9 mouse cellular contexts compared by ENCODE assay signal in the genomic region with DNA sequence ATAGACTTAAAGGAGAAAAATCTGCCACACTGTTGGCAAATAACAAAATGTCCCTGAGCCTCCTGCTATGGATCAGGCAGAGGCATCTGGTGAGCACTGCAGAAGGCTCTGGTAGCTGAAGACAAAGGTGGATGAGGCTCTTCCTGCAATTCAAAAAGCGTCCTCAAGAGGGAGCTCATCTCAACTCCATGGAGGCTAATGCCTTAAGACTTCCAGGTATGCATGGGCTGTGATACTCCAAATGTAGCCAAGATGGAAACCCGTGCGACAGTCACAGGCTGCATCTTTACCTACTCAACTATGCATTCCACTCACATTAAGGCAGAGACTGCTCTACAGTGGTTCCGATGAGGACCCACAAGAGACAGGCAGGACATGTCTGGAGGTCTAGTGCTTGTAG.
DNase-seq lines count a peak whose midpoint lies in the region; ATAC-seq lines count a peak whose summit lies in the region.
"Had no signal": no experiment of that assay in that cellular context is flagged by ENCODE, and none has a peak within 500 bp of the region (broad histone marks: within the 10 kb centered on the region; RNA-seq: fewer than 3 reads in every experiment).

No protein-coding gene starts in this region.

- no peak overlapping the region for H3K27ac ChIP-seq in hindbrain, embryonic 10.5 days
- no peak overlapping the region for H3K27ac ChIP-seq in hindbrain, embryonic 12.5 days
- H3K27ac ChIP-seq: macrophage had no signal

- WGBS in hindbrain, embryonic 10.5 days, result 48% methylated on average over 4 of the region's 4 CpGs
- 52% methylated on average over 4 of the region's 4 CpGs for WGBS in hindbrain, embryonic 12.5 days

- H3K4me2 ChIP-seq in hindbrain, embryonic 12.5 days (replicated peaks), result no peak overlapping the region

- H3K36me3 ChIP-seq in hindbrain, embryonic 10.5 days, result peaks cover 51% of the 10 kb centered on the region
- peaks cover 12% of the 10 kb centered on the region; the same call in 1 of the 2 replicates for H3K36me3 ChIP-seq in hindbrain, embryonic 12.5 days

- H3K4me1 ChIP-seq in hindbrain, embryonic 10.5 days (replicated peaks), result no peaks in the 10 kb centered on the region
- no peaks in the 10 kb centered on the region for H3K4me1 ChIP-seq in hindbrain, embryonic 12.5 days

- intact Hi-C loops in gastrocnemius, postnatal 14 days (cut with DNase I; ENCODE audit: low total_unique reads), result no loop called here

- no peaks in the 10 kb centered on the region for H3K27me3 ChIP-seq in hindbrain, embryonic 10.5 days (ENCODE audit: insufficient read depth, poor library complexity, severe bottlenecking)
- H3K27me3 ChIP-seq in hindbrain, embryonic 12.5 days, result no peaks in the 10 kb centered on the region

- no peak overlapping the region for H3K4me3 ChIP-seq in hindbrain, embryonic 10.5 days
- no peak overlapping the region for H3K4me3 ChIP-seq in hindbrain, embryonic 12.5 days

- H3K9me3 ChIP-seq in hindbrain, embryonic 10.5 days, result peaks cover 6% of the 10 kb centered on the region; the same call in 1 of the 2 replicates
- H3K9me3 ChIP-seq in hindbrain, embryonic 12.5 days (replicated peaks), result no peaks in the 10 kb centered on the region

- no peak for ATAC-seq in hindbrain, embryonic 12.5 days (ENCODE audit: low FRiP score)
- peak; percentile 49 for ATAC-seq in activated CD4-positive, CD25-positive, alpha-beta regulatory T cell, adult 4 months

- DNase-seq in hindbrain, embryonic 10.5 days (ENCODE audit: low spot score), result peak; percentile 64
- peak; percentile 82 to 92 for DNase-seq in cerebellum, postnatal 36 days
- DNase-seq in gastrocnemius, postnatal 14 days, result peak; percentile 30
- peak; percentile 72 for DNase-seq in layer of hippocampus, adult 9-11 months
- peak; percentile 81 for DNase-seq in mesoderm, embryonic 11.5 days (ENCODE audit: low read depth, low spot score)
- DNase-seq in telencephalon, adult 2 months (ENCODE audit: low read depth, low spot score), result peak; percentile 64

- no peak overlapping the region for H3K9ac ChIP-seq in hindbrain, embryonic 12.5 days

Comparison
In these comparisons a context has a peak if more than half of its experiments do, and no peak if none do; other contexts are left out.
1. DNase-seq: peak in every context shown above with its lines; median percentile 87 in cerebellum, postnatal 36 days; 81 in mesoderm, embryonic 11.5 days; 72 in layer of hippocampus, adult 9-11 months; 64 in hindbrain, embryonic 10.5 days; 64 in telencephalon, adult 2 months; 30 in gastrocnemius, postnatal 14 days.